Mouse (Mus musculus) embryonic stem cell, embryonic (primary cell): ENCODE data around the gene Slc12a6.

Experiments used
- CTCF ChIA-PET, 4 experiments: fragments of 300-600 bp in 2 of 4; fragments of 350-600 bp in 2 of 4; sonication (Branson Sonifier 250); formaldehyde crosslinking; loops; one replicate each; lab custom pipeline; 2022; ENCODE audit warnings: inconsistent platforms in 2 of 4; lab: Charles Lee
- POLR2A ChIA-PET, 4 experiments: fragments of 300-600 bp in 2 of 4; fragments of 350-600 bp in 2 of 4; sonication (Branson Sonifier 250); formaldehyde crosslinking; loops; one replicate each; lab custom pipeline; 2022; ENCODE audit warnings: antibody characterized with exemption in 4 of 4, inconsistent platforms in 1 of 4; lab: Charles Lee

The Slc12a6 gene

DNA sequence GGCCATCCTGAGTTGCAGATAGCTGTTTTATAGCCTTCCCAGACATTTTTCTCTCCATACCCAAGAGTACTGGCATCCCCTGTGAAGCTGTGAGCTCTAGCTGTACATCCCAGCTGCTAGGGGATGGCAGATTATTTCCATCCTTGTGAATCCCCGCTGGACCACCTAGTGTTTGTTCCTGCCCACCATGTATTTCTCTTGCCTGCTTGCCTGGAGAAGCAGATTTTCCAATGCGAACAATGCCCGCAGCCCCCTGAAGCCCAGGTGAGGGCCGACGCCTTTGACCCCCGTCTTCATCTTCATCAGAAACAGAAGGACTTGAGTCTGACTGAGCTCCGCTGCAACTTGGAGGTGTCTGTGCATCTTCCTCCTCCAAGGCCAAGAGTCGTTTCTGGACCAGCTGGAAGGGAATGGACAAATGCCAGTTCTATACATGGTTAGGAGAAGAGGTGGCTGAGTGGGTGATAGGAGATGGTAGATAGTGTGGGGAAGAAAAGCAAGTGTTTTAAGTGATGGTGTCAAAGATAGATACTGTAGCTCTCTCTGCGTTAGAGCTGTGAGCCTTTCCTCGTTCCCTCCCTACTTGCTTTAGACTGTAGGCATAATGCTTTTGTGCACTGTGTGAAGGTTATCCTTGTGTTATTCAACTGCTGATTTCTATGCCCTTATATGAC, 15.7 kb upstream of the Slc12a6 start:
- ChIA-PET CTCF (no interaction called here), POLR2A (interaction anchor here in 1 of 4 experiments (1.1 to 1.7 kb wide), 2 partner anchors 15 to 32 kb away, joined by 3 to 4 read pairs; no protein-coding TSS in a partner anchor)

GRCm38 (mm10) chr2:112254675-112255515, 10.7 kb upstream of the Slc12a6 start:
- POLR2A ChIA-PET: interaction anchor here in 2 of 4 experiments (0.8 to 1.7 kb wide), 4 partner anchors 10 to 11 kb away, joined by 3 to 6 read pairs (median 4); partner anchors contain the start of genes Slc12a6 (in 2 of the 2) and Gm21985 (in 1 of the 2)
- CTCF ChIA-PET: interaction anchor here in 2 of 4 experiments (0.6 to 0.7 kb wide), 4 partner anchors 16 to 535 kb away, joined by 3 to 9 read pairs (median 4); no protein-coding TSS in a partner anchor

GRCm38 (mm10) chr2:112259241-112259962, 6.2 kb upstream of the Slc12a6 start, which contains the start of gene Nutm1:
Nutm1 (minus strand) TSS chr2:112259291.
- CTCF ChIA-PET: interaction anchor here in 2 of 4 experiments (0.7 kb wide), 2 partner anchors 35 to 65 kb away, joined by 3 to 5 read pairs; no protein-coding TSS in a partner anchor
- POLR2A ChIA-PET: interaction anchor here in 3 of 4 experiments (0.6 to 1.1 kb wide), 5 partner anchors 18 to 164 kb away, joined by 3 to 5 read pairs (median 4); partner anchors contain the start of gene Lpcat4 (in 2 of the 3)

DNA sequence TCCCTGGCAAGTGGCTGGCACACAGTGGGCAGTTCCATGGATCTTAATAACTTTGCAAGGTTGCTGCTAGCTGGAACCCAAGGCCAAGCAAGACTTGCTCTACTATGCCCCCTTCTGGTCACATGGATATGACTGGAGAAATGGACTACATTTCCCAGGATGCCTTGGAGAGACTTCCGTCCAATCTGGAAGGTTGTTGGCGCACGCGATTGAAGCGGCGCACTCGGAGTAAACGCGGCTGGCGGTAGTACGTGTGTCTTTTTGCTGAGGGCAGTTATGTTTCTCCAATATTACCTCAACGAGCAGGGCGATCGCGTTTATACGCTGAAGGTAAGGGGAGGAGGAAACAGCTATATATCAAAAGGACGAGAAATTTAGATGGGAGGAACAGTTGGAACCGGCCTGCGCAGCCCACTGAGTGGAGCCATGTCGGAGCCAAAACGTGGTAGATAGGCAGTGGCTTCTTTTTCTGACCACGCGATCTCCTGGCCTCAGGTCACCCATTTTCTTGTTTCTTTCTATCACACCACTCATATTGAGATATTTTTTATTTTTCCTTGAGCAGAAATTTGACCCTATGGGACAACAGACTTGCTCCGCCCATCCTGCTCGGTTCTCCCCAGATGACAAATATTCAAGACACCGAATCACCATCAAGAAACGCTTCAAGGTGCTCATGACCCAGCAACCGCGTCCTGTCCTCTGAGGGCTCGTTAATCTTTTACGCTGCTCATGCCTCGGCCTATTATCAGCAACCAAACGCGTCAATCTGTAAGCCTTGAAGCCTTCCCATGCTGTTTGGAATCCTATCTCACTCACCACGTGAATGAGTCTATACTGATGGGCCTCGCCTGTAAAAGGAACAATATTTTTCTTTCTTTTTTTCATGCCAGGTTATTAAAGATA, 3.6 kb upstream of the Slc12a6 start, which contains the start of gene Nop10:
Gene Nop10, plus strand, starts transcription at position 179 of the 906 bp plus-strand sequence.
- CTCF ChIA-PET: interaction anchor here (0.6 to 1.0 kb wide), 6 partner anchors 15 to 118 kb away, joined by 3 to 8 read pairs (median 4); partner anchors contain the start of genes Lpcat4 (in 3 of the 4) and Katnbl1 (in 1 of the 4)
- POLR2A ChIA-PET: interaction anchor here (0.6 to 5.7 kb wide), 26 partner anchors 10 to 193 kb away, joined by 3 to 44 read pairs (median 5); partner anchors contain the start of genes Emc4 (in 3 of the 4), Emc7 (in 3 of the 4), Katnbl1 (in 2 of the 4) and Lpcat4 (in 2 of the 4)

GRCm38 (mm10) chr2:112262779-112263295, 2.8 kb upstream of the Slc12a6 start:
- ChIA-PET POLR2A (interaction anchor here in 3 of 4 experiments (0.7 to 5.7 kb wide), 18 partner anchors 8 to 192 kb away, joined by 3 to 44 read pairs (median 5); partner anchors contain the start of genes Emc4 (in 2 of the 3), Emc7 (in 2 of the 3), Katnbl1 (in 2 of the 3) and Lpcat4 (in 1 of the 3)), CTCF (interaction anchor here in 3 of 4 experiments (0.5 to 1.2 kb wide), 6 partner anchors 16 to 116 kb away, joined by 3 to 5 read pairs (median 4); partner anchors contain the start of genes Lpcat4 (in 2 of the 3) and Katnbl1 (in 1 of the 3))

DNA sequence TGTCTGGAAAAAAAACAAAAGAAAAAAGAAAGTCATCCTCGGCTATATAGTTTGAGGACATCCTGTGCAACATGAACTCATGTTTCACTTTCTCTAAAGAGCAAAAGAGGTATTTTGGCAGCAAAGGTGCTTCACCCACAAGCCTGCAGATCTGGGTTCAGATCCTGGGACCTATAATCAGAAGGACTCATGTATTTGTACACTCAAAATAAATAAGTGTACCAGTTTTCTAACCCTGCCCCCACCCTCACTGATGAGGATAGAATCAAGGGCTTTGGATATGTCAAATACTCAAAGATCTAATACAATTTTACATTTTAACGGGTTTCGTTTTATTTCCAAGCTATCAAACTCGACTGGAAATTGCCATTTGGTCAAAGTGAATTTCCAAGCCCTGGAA, 1.3 kb upstream of the Slc12a6 start:
- POLR2A ChIA-PET: interaction anchor here in 2 of 4 experiments (1.1 to 5.7 kb wide), 10 partner anchors 8 to 227 kb away, joined by 4 to 44 read pairs (median 6); partner anchors contain the start of genes Katnbl1 (in 1 of the 2) and Lpcat4 (in 1 of the 2)
- CTCF ChIA-PET: no interaction called here

GRCm38 (mm10) chr2:112266242-112266592, 592 bp downstream of the Slc12a6 start, which contains the start of gene Gm21985:
Gm21985 (plus strand) TSS chr2:112266314.
- ChIA-PET POLR2A (interaction anchor here in 3 of 4 experiments (0.6 to 5.7 kb wide), 40 partner anchors 8 to 232 kb away, joined by 3 to 44 read pairs (median 6); partner anchors contain the start of genes Emc4 (in 3 of the 3), Lpcat4 (in 3 of the 3), Katnbl1 (in 2 of the 3) and Emc7 (in 1 of the 3)), CTCF (interaction anchor here in 2 of 4 experiments (0.6 to 1.9 kb wide), 3 partner anchors 26 to 1877 kb away, joined by 3 to 8 read pairs (median 7); partner anchors contain the start of gene Katnbl1 (in 1 of the 2))

DNA sequence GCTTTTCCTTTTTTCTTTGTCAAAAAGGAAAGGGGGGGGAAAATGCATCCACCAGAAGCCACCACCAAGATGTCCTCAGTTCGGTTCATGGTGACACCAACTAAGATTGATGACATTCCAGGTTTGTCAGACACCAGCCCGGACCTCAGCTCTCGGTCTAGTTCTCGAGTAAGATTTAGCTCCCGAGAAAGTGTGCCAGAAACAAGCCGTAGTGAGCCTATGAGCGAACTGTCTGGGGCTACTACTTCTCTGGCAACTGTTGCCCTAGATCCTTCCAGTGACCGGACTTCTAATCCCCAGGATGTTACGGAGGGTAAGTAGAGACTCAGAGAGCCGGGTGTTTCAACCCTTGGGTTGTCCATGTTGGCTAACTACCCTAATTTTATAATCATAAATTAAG, 1.2 kb downstream of the Slc12a6 start:
- ChIA-PET POLR2A (interaction anchor here in 3 of 4 experiments (0.6 to 5.7 kb wide), 18 partner anchors 9 to 170 kb away, joined by 3 to 44 read pairs (median 6); partner anchors contain the start of genes Emc4 (in 2 of the 3), Katnbl1 (in 2 of the 3) and Lpcat4 (in 2 of the 3)), CTCF (interaction anchor here in 1 of 4 experiments (1.9 kb wide), 1 partner anchor 112 kb away, joined by 7 read pairs; the partner anchor contains the start of gene Katnbl1)

DNA sequence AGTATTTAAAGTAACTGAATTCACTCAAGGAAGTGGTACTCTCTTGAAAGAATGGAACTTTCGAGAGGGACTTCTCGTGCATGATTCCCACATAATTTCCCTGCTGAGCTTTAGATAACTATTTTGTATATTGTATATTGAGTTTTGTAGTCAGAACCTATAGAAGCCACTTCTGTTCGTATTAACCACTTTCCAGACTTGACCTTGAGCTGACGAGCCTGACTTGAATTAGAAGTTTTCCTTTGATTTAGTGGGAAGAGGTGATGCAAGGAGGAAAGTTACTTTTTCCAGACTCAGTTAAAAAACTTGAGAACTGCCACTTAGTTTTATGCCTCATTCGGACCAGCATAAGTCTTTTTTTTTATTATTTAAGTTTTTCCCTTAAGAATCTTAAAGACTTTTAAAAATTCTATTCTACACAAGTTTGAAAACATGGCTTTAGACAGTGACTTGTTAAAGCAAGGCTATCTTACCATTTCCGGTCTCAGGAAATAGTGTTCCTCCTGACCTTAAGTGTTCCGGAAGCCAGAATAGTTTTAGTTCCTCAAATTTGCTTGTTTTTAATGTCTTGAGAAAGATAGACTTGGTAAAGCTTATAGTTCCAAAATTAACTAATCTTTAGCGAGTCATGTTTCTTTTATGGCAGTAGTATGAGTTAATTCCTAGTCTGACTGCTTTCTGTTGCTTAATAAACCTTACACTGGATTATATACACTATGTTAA, 2.1 kb downstream of the Slc12a6 start:
- ChIA-PET POLR2A (interaction anchor here in 2 of 4 experiments (0.6 to 3.6 kb wide), 4 partner anchors 16 to 357 kb away, joined by 3 to 29 read pairs (median 14); partner anchors contain the start of gene Lpcat4 (in 2 of the 2)), CTCF (no interaction called here)

DNA sequence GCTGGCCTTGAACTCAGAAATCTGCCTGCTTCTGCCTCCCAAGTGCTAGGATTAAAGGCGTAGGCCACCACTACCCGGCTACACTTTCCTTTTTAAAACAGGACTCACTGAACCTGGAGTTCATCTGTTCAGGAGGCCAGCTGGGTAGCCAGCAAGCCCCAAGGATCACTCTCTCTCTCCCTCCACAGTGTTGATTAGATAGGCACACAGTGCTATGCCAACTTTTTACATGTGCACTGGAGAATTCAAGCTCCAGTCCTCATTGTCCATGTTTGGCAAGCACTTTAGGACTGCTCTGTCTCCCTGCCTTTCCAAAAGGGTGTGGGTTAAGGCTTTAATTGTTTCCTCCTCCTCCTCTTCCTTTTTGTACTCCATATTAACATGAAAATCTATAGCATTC, 4.4 kb downstream of the Slc12a6 start:
- ChIA-PET POLR2A (interaction anchor here in 1 of 4 experiments (0.8 kb wide), 1 partner anchor 98 kb away, joined by 3 read pairs; the partner anchor contains the start of gene Emc4), CTCF (no interaction called here)

GRCm38 (mm10) chr2:112272909-112273308, 7.3 kb downstream of the Slc12a6 start:
- POLR2A ChIA-PET: interaction anchor here in 1 of 4 experiments (1.3 to 2.1 kb wide), 4 partner anchors 8 to 22 kb away, joined by 5 to 9 read pairs (median 7); partner anchors contain the start of genes Gm21985, Nop10 and Slc12a6
- CTCF ChIA-PET: no interaction called here

DNA sequence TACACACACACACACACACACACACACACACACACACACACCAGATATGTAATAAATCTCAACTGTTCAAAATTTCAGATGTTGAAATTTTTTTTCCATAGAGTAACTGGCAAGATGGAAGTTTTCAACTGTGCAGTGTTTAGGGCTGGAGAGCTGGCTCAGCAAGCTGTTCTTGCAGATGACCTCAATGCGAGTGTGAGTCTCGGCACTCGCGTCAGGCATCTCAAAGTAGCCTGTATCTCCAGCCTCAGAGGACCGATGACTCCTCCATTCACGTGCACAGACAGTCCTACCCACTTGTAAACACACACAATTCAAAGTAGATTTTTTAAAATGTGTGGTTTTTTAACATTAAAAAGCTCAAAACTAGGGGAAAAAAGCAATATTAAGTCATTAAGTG, 7.8 kb downstream of the Slc12a6 start:
- POLR2A ChIA-PET: interaction anchor here in 3 of 4 experiments (0.7 to 2.1 kb wide), 8 partner anchors 8 to 104 kb away, joined by 3 to 9 read pairs (median 6); partner anchors contain the start of genes Slc12a6 (in 3 of the 3), Gm21985 (in 2 of the 3) and Nop10 (in 1 of the 3)
- CTCF ChIA-PET: interaction anchor here in 1 of 4 experiments (1.1 kb wide), 1 partner anchor 8 kb away, joined by 3 read pairs; the partner anchor contains the start of gene Slc12a6

GRCm38 (mm10) chr2:112276870-112277269, 11.2 kb downstream of the Slc12a6 start:
- CTCF ChIA-PET: no interaction called here
- POLR2A ChIA-PET: interaction anchor here in 3 of 4 experiments (1.0 to 1.5 kb wide), 5 partner anchors 10 to 102 kb away, joined by 3 to 5 read pairs (median 4); partner anchors contain the start of genes Gm21985 (in 3 of the 3), Slc12a6 (in 2 of the 3), Emc4 (in 1 of the 3) and Katnbl1 (in 1 of the 3)

DNA sequence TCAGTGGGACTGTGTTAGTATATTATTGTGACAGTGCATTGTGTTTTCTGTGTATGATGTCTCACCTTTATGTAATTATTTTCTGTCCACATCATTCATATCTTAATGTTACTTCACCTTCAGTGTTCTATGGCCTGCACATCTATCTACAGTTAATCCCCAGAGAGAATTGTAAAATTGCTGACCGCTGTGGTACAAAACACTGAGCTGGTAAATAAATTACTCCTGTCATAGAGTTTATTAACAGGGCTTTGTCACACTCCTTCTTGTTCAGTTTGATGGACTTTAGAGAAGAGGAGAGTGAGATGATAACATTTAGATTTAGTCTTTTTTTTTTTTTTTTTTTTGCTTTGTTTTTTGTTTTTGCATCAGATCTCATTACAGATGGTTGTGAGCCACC, 17.2 kb downstream of the Slc12a6 start:
- ChIA-PET CTCF (interaction anchor here in 1 of 4 experiments (0.7 kb wide), 1 partner anchor 32 kb away, joined by 6 read pairs; no protein-coding TSS in a partner anchor), POLR2A (interaction anchor here in 2 of 4 experiments (0.7 to 4.1 kb wide), 7 partner anchors 13 to 127 kb away, joined by 3 to 25 read pairs (median 4); partner anchors contain the start of genes Gm21985 (in 2 of the 2), Slc12a6 (in 2 of the 2), Emc4 (in 1 of the 2) and Katnbl1 (in 1 of the 2))
